Mouse (Mus musculus) heart, embryonic 16.5 days (tissue): ENCODE data around the gene Slc16a10. TPM values are rescaled to one million over a fixed set of nuclear protein-coding genes. Genes with fewer than 3 reads are reported as not detected.

Experiments used
- ATAC-seq: fragments of 200-750 bp; cut with Nextera tagmentation; replicated peaks from 2 replicates; pipeline ENCODE4 v1.8.0; 2017; ENCODE audit warnings: moderate number of reproducible peaks; ENCODE audit not compliant: insufficient read depth, low FRiP score; ENCODE audit errors: extremely low read depth
- H3K27ac ChIP-seq: fragments of 300-500 bp; sonication (generic); 2 replicates; pipeline ENCODE4 v1.5.1; 2014; ENCODE audit warnings: mild to moderate bottlenecking, low read length, control low read depth, moderate library complexity
- H3K27me3 ChIP-seq: fragments of 300-500 bp; sonication (generic); 2 replicates; pipeline ENCODE4 v1.6.1; 2014; ENCODE audit warnings: low read length, mixed read lengths; ENCODE audit not compliant: control insufficient read depth, insufficient read depth
- H3K36me3 ChIP-seq: fragments of 300-500 bp; sonication (generic); 2 replicates; pipeline ENCODE4 v1.6.1; 2014; ENCODE audit not compliant: control insufficient read depth, insufficient read depth
- H3K4me1 ChIP-seq: fragments of 300-500 bp; sonication (generic); 2 replicates; pipeline ENCODE4 v1.6.1; 2014; ENCODE audit warnings: low read length, mixed read lengths; ENCODE audit not compliant: control insufficient read depth, insufficient read depth
- H3K4me2 ChIP-seq: fragments of 300-500 bp; sonication (generic); 2 replicates; pipeline ENCODE4 v1.6.1; 2014; ENCODE audit warnings: low read depth, mild to moderate bottlenecking, control low read depth, low read length
- H3K4me3 ChIP-seq: fragments of 300-500 bp; sonication (generic); 2 replicates; pipeline ENCODE4 v1.5.1; 2014; ENCODE audit warnings: mild to moderate bottlenecking, control low read depth, low read length
- H3K9ac ChIP-seq: fragments of 300-500 bp; sonication (generic); 2 replicates; pipeline ENCODE4 v1.6.1; 2014; ENCODE audit warnings: low read length, control low read depth
- H3K9me3 ChIP-seq: fragments of 300-500 bp; sonication (generic); replicated peaks from 2 replicates; pipeline ENCODE4 v1.6.1; 2016; ENCODE audit warnings: low read length; ENCODE audit not compliant: control insufficient read depth
- WGBS: fragments of 180-500 bp; shearing (Covaris S2); extraction: QIAGEN DNeasy Blood & Tissue Kit; methylation state at CpG from one replicate; pipeline ENCODE4 v1.1.7; 2014; 5-methylcytosine and 5-hydroxymethylcytosine counted together
- polyA plus RNA-seq: library from polyadenylated mRNA; unstranded; fragments of >200 nt; fragmentation: Nextera tagmentation; extraction: Ambion mirVana; gene quantifications from 2 replicates; pipeline ENCODE4 v1.2.1, GENCODE M21; 2015

The Slc16a10 gene
- polyA plus RNA-seq, 1 experiment from 2014 or later: 23.3 TPM

- Histone ChIP-seq H3K4me3 (no peak overlapping the region), H3K9me3 (peaks cover 4% of the 10 kb centered on the region), H3K27me3 (no peaks in the 10 kb centered on the region), H3K4me2 (no peak overlapping the region), H3K9ac (no peak overlapping the region), H3K27ac (peak overlapping the region; percentile 68), H3K36me3 (no peaks in the 10 kb centered on the region), H3K4me1 (peaks cover 30% of the 10 kb centered on the region)
- 50% methylated on average over 2 of the region's 2 CpGs for WGBS
- no peak for ATAC-seq
Measured at GRCm38 (mm10) chr10:40091455-40091854, 50.6 kb downstream of the Slc16a10 start.

GRCm38 (mm10) chr10:40090504-40091428, 51.3 kb downstream of the Slc16a10 start:
- Histone ChIP-seq H3K9ac (no peak overlapping the region), H3K4me1 (peaks cover 32% of the 10 kb centered on the region), H3K4me2 (peak overlapping the region; percentile 16), H3K9me3 (peaks cover 4% of the 10 kb centered on the region), H3K27me3 (no peaks in the 10 kb centered on the region), H3K27ac (peak overlapping the region; percentile 89), H3K4me3 (no peak overlapping the region), H3K36me3 (no peaks in the 10 kb centered on the region)
- 41% methylated on average over 11 of the region's 11 CpGs for WGBS
- peak; percentile 92 for ATAC-seq

GRCm38 (mm10) chr10:40084332-40085093, 57.5 kb downstream of the Slc16a10 start:
- Histone ChIP-seq H3K27me3 (no peaks in the 10 kb centered on the region), H3K4me1 (peaks cover 18% of the 10 kb centered on the region), H3K9ac (no peak overlapping the region), H3K36me3 (no peaks in the 10 kb centered on the region), H3K4me3 (no peak overlapping the region), H3K9me3 (no peaks in the 10 kb centered on the region), H3K4me2 (no peak overlapping the region), H3K27ac (no peak overlapping the region)
- 74% methylated on average over 12 of the region's 12 CpGs for WGBS
- 0 out of 2 replicates have a peak, but pooled peaks have one; percentile 28 for ATAC-seq

- H3K4me1 ChIP-seq: peaks cover 16% of the 10 kb centered on the region
- H3K9ac ChIP-seq: no peak overlapping the region
- H3K4me2 ChIP-seq: no peak overlapping the region
- no peaks in the 10 kb centered on the region for H3K9me3 ChIP-seq
- no peaks in the 10 kb centered on the region for H3K36me3 ChIP-seq
- no peaks in the 10 kb centered on the region for H3K27me3 ChIP-seq
- WGBS: 72% methylated on average over 4 of the region's 4 CpGs
- H3K27ac ChIP-seq: no peak overlapping the region
- no peak for ATAC-seq
- no peak overlapping the region for H3K4me3 ChIP-seq
Measured at GRCm38 (mm10) chr10:40083556-40083955, 58.5 kb downstream of the Slc16a10 start.

- ATAC-seq: no peak
- Histone ChIP-seq H3K27ac (no peak overlapping the region), H3K4me1 (peaks cover 16% of the 10 kb centered on the region), H3K9ac (no peak overlapping the region), H3K4me2 (no peak overlapping the region), H3K9me3 (no peaks in the 10 kb centered on the region), H3K27me3 (no peaks in the 10 kb centered on the region), H3K4me3 (no peak overlapping the region), H3K36me3 (no peaks in the 10 kb centered on the region)
- WGBS: 83% methylated on average over 7 of the region's 7 CpGs
Measured at GRCm38 (mm10) chr10:40082668-40083067, 59.4 kb downstream of the Slc16a10 start.

- 73% methylated on average over 10 of the region's 10 CpGs for WGBS
- ATAC-seq: no peak
- no peak overlapping the region for H3K4me2 ChIP-seq
- peaks cover 12% of the 10 kb centered on the region for H3K4me1 ChIP-seq
- no peaks in the 10 kb centered on the region for H3K9me3 ChIP-seq
- H3K36me3 ChIP-seq: peaks cover 8% of the 10 kb centered on the region
- H3K27me3 ChIP-seq: no peaks in the 10 kb centered on the region
- H3K9ac ChIP-seq: no peak overlapping the region
- no peak overlapping the region for H3K27ac ChIP-seq
- H3K4me3 ChIP-seq: no peak overlapping the region
Measured at GRCm38 (mm10) chr10:40080533-40080932, 61.5 kb downstream of the Slc16a10 start.

GRCm38 (mm10) chr10:40079256-40079655, 62.8 kb downstream of the Slc16a10 start:
- no peaks in the 10 kb centered on the region for H3K27me3 ChIP-seq
- peaks cover 8% of the 10 kb centered on the region for H3K36me3 ChIP-seq
- WGBS: 57% methylated on average over 2 of the region's 2 CpGs
- H3K4me3 ChIP-seq: no peak overlapping the region
- H3K4me1 ChIP-seq: peaks cover 6% of the 10 kb centered on the region
- ATAC-seq: no peak
- H3K27ac ChIP-seq: no peak overlapping the region
- H3K9me3 ChIP-seq: no peaks in the 10 kb centered on the region
- H3K9ac ChIP-seq: no peak overlapping the region
- no peak overlapping the region for H3K4me2 ChIP-seq

- Histone ChIP-seq H3K27me3 (no peaks in the 10 kb centered on the region), H3K27ac (no peak overlapping the region), H3K9me3 (no peaks in the 10 kb centered on the region), H3K36me3 (peaks cover 8% of the 10 kb centered on the region), H3K9ac (no peak overlapping the region), H3K4me1 (peaks cover 3% of the 10 kb centered on the region; the same call in 1 of the 2 replicates), H3K4me2 (no peak overlapping the region), H3K4me3 (no peak overlapping the region)
- ATAC-seq: no peak
- whole genome bisulfite sequencing: 67% methylated on average over 6 of the region's 6 CpGs
Measured at GRCm38 (mm10) chr10:40077960-40078353, 64.1 kb downstream of the Slc16a10 start.
